Mouse (Mus musculus) lung, adult 18-20 months (tissue): ENCODE results near the gene Hhip.
"Not testable (repeated sequence)": the region's sequence is repeated elsewhere in the genome, so short reads cannot be mapped to it uniquely, and the experiment has no call there.

Experiments used
- DNase-seq, 2 experiments: peaks; one replicate each; pipeline ENCODE4 v3.0.0; 2022; ENCODE audit warnings: mixed read lengths in 2 of 2

The Hhip gene

DNA sequence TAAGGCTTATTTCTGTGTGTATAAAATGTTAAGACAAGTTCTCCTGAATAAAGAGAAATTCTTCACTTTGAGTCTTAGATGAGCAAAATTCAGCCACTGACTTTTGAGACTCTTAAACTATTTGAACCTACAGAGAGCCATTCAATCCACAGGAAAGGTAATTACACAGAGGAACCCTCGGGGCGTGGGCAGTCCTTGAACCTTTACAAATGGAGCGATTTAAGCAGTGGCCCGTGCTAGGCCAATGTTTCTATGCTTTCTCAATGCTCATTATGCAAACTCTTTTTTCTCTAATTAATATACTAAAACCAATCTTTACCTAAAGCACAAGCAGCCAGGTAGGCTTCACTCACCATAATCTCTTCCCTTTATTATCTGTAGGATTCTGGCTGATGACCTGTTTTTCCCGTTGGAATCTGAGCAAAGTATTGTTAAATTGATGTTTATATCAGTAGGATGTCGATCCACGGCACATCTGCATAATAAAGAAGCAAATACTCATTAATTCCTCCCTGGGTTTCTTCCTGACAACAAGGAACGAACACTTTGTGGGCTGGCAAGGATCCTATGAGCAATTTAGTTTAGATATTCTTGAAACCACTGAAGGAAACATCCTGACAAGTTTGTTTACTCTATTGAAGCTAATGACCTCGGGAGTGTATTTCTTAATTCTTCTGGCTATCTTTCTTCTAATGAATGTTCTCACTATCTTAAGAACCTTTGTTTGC, 65.5 kb downstream of the Hhip start:
- no peak for DNase-seq

GRCm38 (mm10) chr8:79991420-79991819, 66.4 kb downstream of the Hhip start:
- not testable (repeated sequence) for DNase-seq

GRCm38 (mm10) chr8:79984946-79985345, 72.9 kb downstream of the Hhip start:
- no peak for DNase-seq

GRCm38 (mm10) chr8:79982144-79982543, 75.7 kb downstream of the Hhip start:
- DNase-seq, result no peak

DNA sequence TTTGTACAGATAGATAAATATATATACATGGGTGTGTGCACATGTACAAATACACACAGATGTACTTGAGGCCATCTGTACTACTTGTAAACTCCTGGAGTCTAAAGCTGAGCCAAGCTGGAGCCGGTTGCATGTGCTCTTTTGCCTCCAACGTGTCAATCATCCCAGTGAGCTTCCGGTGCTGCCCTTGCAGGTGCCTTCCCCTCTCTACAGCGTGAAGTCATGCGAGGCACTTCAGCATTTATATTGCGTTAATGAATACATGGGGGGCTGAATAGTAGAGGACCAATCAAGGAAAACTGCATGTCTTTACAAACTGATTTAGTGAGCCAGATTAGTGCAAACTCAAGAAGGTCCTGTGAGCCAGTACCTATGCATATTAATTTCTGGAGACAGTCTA, 91.6 kb downstream of the Hhip start:
- DNase-seq, result no peak

- peak in 1 of 2 experiments; percentile 13 for DNase-seq
Observed at GRCm38 (mm10) chr8:79952857-79953256, 104.9 kb downstream of the Hhip start.

DNA sequence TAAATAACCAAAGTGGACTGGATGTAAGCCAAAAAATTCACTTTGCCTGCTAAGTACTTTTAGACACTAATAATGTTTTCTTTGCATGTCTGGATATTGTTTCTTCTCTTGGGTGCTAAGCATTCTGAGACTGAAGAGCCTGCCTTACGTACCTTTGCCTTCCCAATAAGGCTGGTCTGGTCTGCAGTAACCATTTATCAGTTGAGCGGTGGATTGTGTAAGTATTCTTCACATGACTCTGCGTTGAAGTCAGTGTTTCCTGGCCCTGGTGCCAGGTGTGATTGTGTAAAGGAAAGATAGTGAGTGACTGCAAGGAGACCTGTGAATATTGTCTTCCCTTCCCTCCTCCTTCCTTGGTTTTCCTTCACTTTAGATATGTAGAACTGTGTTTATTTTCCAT, 107.4 kb downstream of the Hhip start:
- peak; percentile 64 to 66 for DNase-seq

DNA sequence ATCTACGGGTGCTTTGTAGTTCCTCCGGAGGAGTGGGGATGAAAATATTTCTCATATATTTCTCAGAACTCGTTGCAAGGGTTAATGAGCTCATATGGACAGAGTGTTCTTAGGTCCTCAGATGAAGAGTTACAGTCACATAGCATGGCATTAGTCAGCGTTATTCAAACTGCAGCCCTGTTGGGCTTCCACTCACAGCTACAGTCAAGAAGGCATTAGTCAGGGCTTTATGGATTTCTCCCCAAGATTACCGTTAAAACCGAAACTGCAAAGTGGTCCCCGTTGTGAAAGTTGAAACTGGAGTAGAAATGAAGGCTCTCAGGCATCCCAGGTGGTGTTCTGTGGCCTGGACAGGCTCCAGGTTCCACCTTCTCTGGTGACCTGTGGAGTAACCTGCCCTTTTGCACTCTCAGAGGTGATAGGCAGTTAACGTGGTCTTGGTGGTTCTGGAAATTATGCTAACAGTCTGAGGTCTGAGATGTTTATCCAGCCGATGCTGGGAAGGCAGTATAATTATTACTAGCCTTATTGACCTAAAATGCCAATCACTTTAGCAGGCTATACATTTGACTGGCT, 112.2 kb downstream of the Hhip start:
- peak; percentile 68 to 75 for DNase-seq

DNA sequence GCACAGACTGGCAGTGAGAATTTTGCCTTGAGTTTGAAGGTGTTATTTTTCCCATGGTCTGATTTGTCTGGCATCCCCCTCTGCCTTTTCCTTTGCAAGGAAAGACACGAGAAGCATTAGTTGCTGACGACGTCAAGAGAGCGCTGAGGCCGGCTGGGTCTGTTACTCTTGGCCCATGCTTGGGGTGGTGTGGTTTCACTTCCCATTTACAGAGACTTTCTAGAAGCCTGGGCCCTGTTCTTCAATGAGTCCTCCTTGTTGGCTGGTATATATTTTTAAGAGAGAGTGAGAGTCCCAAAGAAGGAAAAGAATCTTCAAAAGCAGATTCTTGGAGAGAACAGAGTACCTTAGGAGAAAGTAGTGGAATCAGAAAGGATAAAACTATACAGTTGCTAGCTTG, 116.7 kb downstream of the Hhip start:
- no peak for DNase-seq

DNA sequence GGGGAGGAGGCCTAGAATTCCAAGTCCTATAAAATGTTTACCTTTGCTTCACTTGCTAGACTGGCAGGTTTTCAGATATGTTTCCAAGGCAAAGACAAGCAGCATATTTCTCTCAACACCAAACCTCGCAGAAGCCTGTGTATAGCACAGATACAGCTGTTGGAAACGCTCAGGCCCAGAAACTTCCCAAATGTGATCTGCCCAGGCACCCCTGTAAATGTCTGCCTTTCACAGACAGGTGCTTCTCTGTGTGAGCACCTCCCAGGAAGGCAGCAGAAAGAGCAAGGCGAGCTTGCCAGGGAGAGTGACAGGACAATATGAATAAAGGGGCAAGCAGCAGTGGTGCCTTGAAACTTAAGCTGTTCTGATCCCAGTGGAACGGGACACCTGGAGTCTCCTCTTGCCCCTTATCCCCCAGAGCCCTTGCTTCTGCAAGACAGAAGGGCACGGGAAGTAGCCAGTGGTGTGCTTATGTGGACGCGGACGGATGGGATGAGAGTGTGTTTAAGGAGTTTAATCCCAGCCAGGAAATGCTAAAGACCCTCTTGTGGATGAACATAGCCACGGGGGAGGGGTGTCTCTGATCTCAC, 120.9 kb downstream of the Hhip start:
- no peak for DNase-seq

DNA sequence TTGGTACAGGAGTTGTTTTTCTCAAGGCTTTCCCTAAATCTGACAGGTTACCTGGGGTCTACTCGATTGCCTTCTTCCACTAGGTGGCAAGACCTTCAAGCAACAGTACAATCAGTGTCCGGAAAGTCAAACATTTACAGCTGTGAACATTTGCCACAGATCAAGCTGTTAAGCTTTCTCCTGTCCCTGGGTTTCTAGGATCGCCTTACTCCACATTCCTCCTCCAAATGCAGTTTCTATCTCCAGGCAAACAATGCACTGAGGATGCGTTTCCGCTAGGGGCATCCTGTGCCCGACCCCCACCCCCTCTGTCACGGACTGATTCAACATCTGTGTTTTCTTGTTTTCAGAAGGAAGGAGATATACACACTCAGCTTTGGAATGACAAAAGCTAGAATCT, 122.0 kb downstream of the Hhip start:
- DNase-seq, result no peak

DNA sequence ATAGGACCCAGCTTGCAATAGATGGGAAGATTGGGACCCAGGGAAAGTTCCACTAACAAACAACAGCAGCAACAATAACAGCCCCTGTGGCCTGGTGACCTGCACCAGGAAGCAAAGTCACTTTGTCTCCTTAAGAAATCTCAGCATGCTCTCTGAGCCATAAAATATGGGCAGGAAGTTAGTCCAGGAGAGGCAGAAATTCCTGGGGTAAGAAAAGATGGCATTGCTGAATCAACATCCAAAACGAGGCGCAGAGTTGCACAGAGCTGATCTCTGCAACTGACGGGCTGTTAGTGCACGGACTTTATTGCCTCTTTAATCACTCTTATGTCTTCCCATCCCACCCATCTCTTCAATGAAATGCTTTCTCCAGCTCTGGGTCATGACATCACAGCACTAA, 128.6 kb downstream of the Hhip start:
- no peak for DNase-seq

GRCm38 (mm10) chr8:79917211-79917610, 140.6 kb downstream of the Hhip start:
- no peak for DNase-seq
